Mouse (Mus musculus): Measurements from ENCODE around the gene Bcor. TPM values are rescaled to one million over a fixed set of nuclear protein-coding genes. Genes with fewer than 3 reads are reported as not detected.

Gene Bcor
- polyA plus RNA-seq, 1 experiment from 2014 or later, result 3.8 TPM

- Histone ChIP-seq H3K4me3 (replicated peaks) (peak overlapping the region; percentile 55), H3K27ac (peak overlapping the region; percentile 97; the same call in 1 of the 2 replicates)
Observed at GRCm38 (mm10) chrX:12001336-12001735, 158.8 kb downstream of the Bcor start.

GRCm38 (mm10) chrX:12000620-12001019 is 159.5 kb downstream of the Bcor start:
- Histone ChIP-seq H3K9ac (no peak overlapping the region), H3K4me2 (0 out of 2 replicates have a peak overlapping the region, but pooled peaks have one; percentile 87), H3K27ac (0 out of 2 replicates have a peak overlapping the region, but pooled peaks have one; percentile 97), H3K4me1 (replicated peaks) (peaks cover 97% of the 10 kb centered on the region), H3K27me3 (peaks cover 49% of the 10 kb centered on the region), H3K36me3 (no peaks in the 10 kb centered on the region), H3K4me3 (replicated peaks) (no peak overlapping the region), H3K9me3 (replicated peaks) (no peaks in the 10 kb centered on the region)
- ATAC-seq (ENCODE audit: low read depth) (no peak), DNase-seq (no peak)
- WGBS (ENCODE audit: insufficient replicate concordance), result 58% methylated on average over 13 of the region's 13 CpGs

More at GRCm38 (mm10) chrX:12001336-12001735, 158.8 kb downstream of the Bcor start:
- peak overlapping the region; percentile 81; the same call in 1 of the 2 replicates for H3K9ac ChIP-seq
- H3K4me1 ChIP-seq (replicated peaks), result peaks cover 96% of the 10 kb centered on the region
- ATAC-seq (ENCODE audit: low read depth), result no peak
- peaks cover 55% of the 10 kb centered on the region for H3K27me3 ChIP-seq
- no peaks in the 10 kb centered on the region for H3K36me3 ChIP-seq
- DNase-seq, result no peak
- WGBS (ENCODE audit: insufficient replicate concordance), result 38% methylated on average over 16 of the region's 16 CpGs
- peak overlapping the region; percentile 87 for H3K4me2 ChIP-seq
- H3K9me3 ChIP-seq (replicated peaks), result no peaks in the 10 kb centered on the region

GRCm38 (mm10) chrX:11999951-12000350 is 160.2 kb downstream of the Bcor start:
- Histone ChIP-seq H3K9me3 (replicated peaks) (no peaks in the 10 kb centered on the region), H3K4me1 (replicated peaks) (peaks cover 98% of the 10 kb centered on the region), H3K27ac (no peak overlapping the region), H3K4me2 (peak overlapping the region; percentile 76), H3K9ac (peak overlapping the region; percentile 78), H3K36me3 (no peaks in the 10 kb centered on the region), H3K4me3 (replicated peaks) (peak overlapping the region; percentile 60; the same call in 1 of the 2 replicates), H3K27me3 (peaks cover 42% of the 10 kb centered on the region)
- ATAC-seq (ENCODE audit: low read depth) (no peak), DNase-seq (no peak)
- 41% methylated on average over 19 of the region's 19 CpGs for WGBS (ENCODE audit: insufficient replicate concordance)

- peak overlapping the region; percentile 78 for H3K9ac ChIP-seq
- H3K9me3 ChIP-seq (replicated peaks), result no peaks in the 10 kb centered on the region
- H3K4me1 ChIP-seq (replicated peaks), result peaks cover 96% of the 10 kb centered on the region
- peaks cover 37% of the 10 kb centered on the region for H3K27me3 ChIP-seq
- peak overlapping the region; percentile 83 for H3K27ac ChIP-seq
- DNase-seq (peak; percentile 81), ATAC-seq (ENCODE audit: low read depth) (peak; percentile 84)
- peak overlapping the region; percentile 60 for H3K4me3 ChIP-seq (replicated peaks)
- H3K4me2 ChIP-seq, result peak overlapping the region; percentile 76
- no peaks in the 10 kb centered on the region for H3K36me3 ChIP-seq
- WGBS (ENCODE audit: insufficient replicate concordance), result 1% methylated on average over 25 of the region's 41 CpGs
Observed at GRCm38 (mm10) chrX:11998934-11999336, 161.2 kb downstream of the Bcor start.

- Histone ChIP-seq H3K27ac (peak overlapping the region; percentile 76), H3K36me3 (no peaks in the 10 kb centered on the region), H3K9me3 (replicated peaks) (no peaks in the 10 kb centered on the region), H3K4me3 (replicated peaks) (no peak overlapping the region), H3K27me3 (peaks cover 34% of the 10 kb centered on the region), H3K9ac (no peak overlapping the region; the same call in 1 of the 2 replicates), H3K4me1 (replicated peaks) (peaks cover 92% of the 10 kb centered on the region), H3K4me2 (no peak overlapping the region)
- DNase-seq (no peak), ATAC-seq (ENCODE audit: low read depth) (no peak)
- WGBS (ENCODE audit: insufficient replicate concordance), result 78% methylated on average over 2 of the region's 2 CpGs
Observed at GRCm38 (mm10) chrX:11996891-11997290, 163.3 kb downstream of the Bcor start.

GRCm38 (mm10) chrX:11996489-11996888 is 163.7 kb downstream of the Bcor start:
- Histone ChIP-seq H3K9me3 (replicated peaks) (no peaks in the 10 kb centered on the region), H3K4me2 (no peak overlapping the region), H3K27me3 (peaks cover 32% of the 10 kb centered on the region), H3K4me3 (replicated peaks) (no peak overlapping the region), H3K9ac (peak overlapping the region; percentile 41; the same call in 1 of the 2 replicates), H3K36me3 (no peaks in the 10 kb centered on the region), H3K4me1 (replicated peaks) (peaks cover 88% of the 10 kb centered on the region), H3K27ac (peak overlapping the region; percentile 76)
- ATAC-seq (ENCODE audit: low read depth), result no peak
- 16% methylated on average over 8 of the region's 8 CpGs for WGBS (ENCODE audit: insufficient replicate concordance)
- no peak for DNase-seq

- H3K4me2 ChIP-seq, result peak overlapping the region; percentile 24; the same call in 1 of the 2 replicates
- peak; percentile 85 for ATAC-seq (ENCODE audit: low read depth)
- peak overlapping the region; percentile 87 for H3K27ac ChIP-seq
- H3K9ac ChIP-seq, result peak overlapping the region; percentile 26; the same call in 1 of the 2 replicates
- H3K4me3 ChIP-seq (replicated peaks), result no peak overlapping the region
- H3K36me3 ChIP-seq, result no peaks in the 10 kb centered on the region
- peaks cover 6% of the 10 kb centered on the region; the same call in 1 of the 2 replicates for H3K27me3 ChIP-seq
- 37% methylated on average over 5 of the region's 5 CpGs for WGBS (ENCODE audit: insufficient replicate concordance)
- H3K4me1 ChIP-seq (replicated peaks), result peaks cover 64% of the 10 kb centered on the region
- peak; percentile 65 for DNase-seq
- no peaks in the 10 kb centered on the region for H3K9me3 ChIP-seq (replicated peaks)
Observed at GRCm38 (mm10) chrX:11993641-11994419, 166.3 kb downstream of the Bcor start.

- Histone ChIP-seq H3K4me2 (no peak overlapping the region), H3K4me1 (replicated peaks) (peaks cover 33% of the 10 kb centered on the region), H3K27ac (no peak overlapping the region), H3K36me3 (no peaks in the 10 kb centered on the region), H3K9me3 (replicated peaks) (no peaks in the 10 kb centered on the region), H3K9ac (no peak overlapping the region), H3K4me3 (replicated peaks) (no peak overlapping the region), H3K27me3 (no peaks in the 10 kb centered on the region; the same call in 1 of the 2 replicates)
- ATAC-seq (ENCODE audit: low read depth) (no peak), DNase-seq (no peak)
- 88% methylated on average over 13 of the region's 13 CpGs for WGBS (ENCODE audit: insufficient replicate concordance)
Observed at GRCm38 (mm10) chrX:11989471-11989870, 170.7 kb downstream of the Bcor start.

- no peak overlapping the region for H3K4me3 ChIP-seq (replicated peaks)
- no peaks in the 10 kb centered on the region; the same call in 1 of the 2 replicates for H3K27me3 ChIP-seq
- no peak for ATAC-seq (ENCODE audit: low read depth)
- H3K4me1 ChIP-seq (replicated peaks), result peaks cover 22% of the 10 kb centered on the region
- H3K36me3 ChIP-seq, result no peaks in the 10 kb centered on the region
- H3K4me2 ChIP-seq, result no peak overlapping the region
- no peaks in the 10 kb centered on the region for H3K9me3 ChIP-seq (replicated peaks)
- no peak for DNase-seq
- no peak overlapping the region for H3K9ac ChIP-seq
- H3K27ac ChIP-seq, result no peak overlapping the region
- 58% methylated on average over 7 of the region's 7 CpGs for WGBS (ENCODE audit: insufficient replicate concordance)
Observed at GRCm38 (mm10) chrX:11988191-11988896, 171.8 kb downstream of the Bcor start.

GRCm38 (mm10) chrX:11987602-11988001 is 172.6 kb downstream of the Bcor start:
- no peak for DNase-seq
- H3K4me1 ChIP-seq (replicated peaks), result peaks cover 20% of the 10 kb centered on the region
- H3K9me3 ChIP-seq (replicated peaks), result no peaks in the 10 kb centered on the region
- no peak overlapping the region for H3K9ac ChIP-seq
- WGBS (ENCODE audit: insufficient replicate concordance), result 25% methylated on average over 7 of the region's 7 CpGs
- no peak overlapping the region for H3K4me2 ChIP-seq
- no peak overlapping the region for H3K4me3 ChIP-seq (replicated peaks)
- no peaks in the 10 kb centered on the region; the same call in 1 of the 2 replicates for H3K27me3 ChIP-seq
- no peak overlapping the region for H3K27ac ChIP-seq
- no peaks in the 10 kb centered on the region for H3K36me3 ChIP-seq
- ATAC-seq (ENCODE audit: low read depth), result no peak
